Mouse (Mus musculus): ENCODE measurements around the gene Sik2.

The Sik2 gene

DNA sequence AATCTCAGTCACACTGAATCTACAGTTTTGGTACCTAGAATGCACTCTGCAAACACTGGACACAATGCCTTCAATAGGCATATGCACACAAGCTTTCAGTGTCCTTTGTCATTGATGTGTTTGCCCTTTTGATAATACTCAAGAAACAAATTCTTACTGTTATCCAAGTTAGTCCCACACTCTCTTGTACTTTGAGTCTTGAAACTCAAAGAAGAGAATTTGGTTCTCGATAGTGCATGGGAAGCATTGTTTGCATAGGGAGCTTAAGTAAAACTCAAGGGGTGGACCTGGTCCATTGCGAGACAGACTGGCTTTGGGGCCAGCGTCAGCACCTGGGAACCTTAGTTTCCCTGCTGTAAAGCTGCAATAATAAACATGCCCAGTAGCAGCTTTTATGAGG is 90.7 kb downstream of the Sik2 start:
- no peak for DNase-seq (ENCODE audit: low spot score in 2 of 2)

DNA sequence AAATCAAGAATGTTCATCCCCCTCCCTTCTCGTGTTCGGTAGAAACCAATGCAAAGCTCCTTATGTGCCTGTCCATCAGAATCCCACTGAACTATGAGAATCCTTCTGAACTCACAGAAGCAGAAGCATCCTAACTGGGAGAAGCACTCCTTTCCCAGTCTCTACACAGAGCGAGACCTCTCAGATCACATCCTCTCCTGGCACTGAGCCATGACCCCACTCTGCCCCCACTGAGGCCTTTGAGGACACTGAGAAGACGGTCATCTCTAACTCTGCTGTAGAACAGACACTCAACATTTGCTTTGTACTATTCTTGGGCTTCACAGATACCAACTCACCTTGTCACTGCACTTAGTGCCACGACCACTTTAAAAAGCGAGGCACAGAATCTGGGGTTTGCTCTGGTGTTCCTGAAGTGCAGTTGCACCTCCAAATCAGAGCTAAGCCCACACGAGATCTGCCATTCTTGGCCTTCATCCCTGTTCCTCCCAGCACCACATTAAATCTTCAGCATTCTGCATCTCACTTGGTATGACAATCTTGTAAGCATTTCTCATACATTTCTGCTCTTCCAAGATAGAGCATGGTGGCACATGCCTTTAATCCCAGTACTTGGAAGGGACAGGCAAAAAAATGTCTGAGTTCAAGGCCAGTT is 96.9 kb downstream of the Sik2 start:
- no peak for DNase-seq (ENCODE audit: low spot score in 2 of 2)

DNA sequence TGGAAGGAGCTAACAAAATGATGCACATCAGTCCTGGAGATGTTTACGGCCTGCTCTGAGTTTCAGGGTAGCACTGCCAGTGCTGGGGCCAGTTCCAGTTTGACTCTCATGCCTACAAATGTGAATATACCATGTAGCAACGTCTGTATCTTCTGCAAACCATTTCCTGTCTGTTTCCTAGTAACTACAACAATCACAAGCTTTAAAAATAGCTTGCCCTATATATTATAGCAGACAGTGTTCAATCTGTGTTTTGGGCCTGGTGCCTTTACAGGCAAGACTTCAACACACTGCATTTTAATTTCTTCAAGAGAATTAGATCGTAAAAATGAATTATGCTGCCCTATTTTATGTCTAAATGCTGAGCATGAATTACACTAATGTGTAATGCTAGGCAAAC is 103.6 kb downstream of the Sik2 start:
- DNase-seq (ENCODE audit: low spot score in 2 of 2), result no peak

DNA sequence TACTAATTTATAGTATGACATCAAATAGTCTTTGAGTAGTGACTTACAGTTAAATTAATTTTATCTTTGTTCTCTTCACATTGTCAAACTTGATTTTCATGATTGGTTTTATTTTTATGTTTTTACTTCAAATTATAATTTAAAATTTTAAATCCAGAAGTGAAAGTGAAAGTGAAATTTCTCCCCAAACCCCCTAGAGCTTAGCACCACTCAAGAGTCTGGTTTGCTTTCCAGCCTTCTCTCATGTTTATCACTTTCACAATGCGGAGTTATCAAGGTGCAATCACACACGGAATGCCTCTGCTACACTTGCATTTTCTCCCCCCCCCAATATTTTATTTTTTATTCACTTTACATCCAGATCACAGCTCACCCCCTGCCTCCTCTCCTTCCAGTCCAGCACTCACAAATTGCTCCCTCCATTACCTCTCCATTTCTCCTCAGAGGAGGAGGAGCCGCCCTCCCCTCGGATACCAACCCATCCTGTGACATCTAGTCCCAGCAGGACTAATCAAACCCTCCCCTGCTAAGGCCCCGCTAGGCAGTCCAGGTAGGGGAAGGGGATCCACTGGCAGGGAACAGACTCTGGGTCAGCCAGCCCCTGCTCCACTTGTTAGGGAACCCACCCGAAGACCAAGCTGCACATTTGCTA is 104.6 kb downstream of the Sik2 start:
- no peak for DNase-seq (ENCODE audit: low spot score in 2 of 2)

DNA sequence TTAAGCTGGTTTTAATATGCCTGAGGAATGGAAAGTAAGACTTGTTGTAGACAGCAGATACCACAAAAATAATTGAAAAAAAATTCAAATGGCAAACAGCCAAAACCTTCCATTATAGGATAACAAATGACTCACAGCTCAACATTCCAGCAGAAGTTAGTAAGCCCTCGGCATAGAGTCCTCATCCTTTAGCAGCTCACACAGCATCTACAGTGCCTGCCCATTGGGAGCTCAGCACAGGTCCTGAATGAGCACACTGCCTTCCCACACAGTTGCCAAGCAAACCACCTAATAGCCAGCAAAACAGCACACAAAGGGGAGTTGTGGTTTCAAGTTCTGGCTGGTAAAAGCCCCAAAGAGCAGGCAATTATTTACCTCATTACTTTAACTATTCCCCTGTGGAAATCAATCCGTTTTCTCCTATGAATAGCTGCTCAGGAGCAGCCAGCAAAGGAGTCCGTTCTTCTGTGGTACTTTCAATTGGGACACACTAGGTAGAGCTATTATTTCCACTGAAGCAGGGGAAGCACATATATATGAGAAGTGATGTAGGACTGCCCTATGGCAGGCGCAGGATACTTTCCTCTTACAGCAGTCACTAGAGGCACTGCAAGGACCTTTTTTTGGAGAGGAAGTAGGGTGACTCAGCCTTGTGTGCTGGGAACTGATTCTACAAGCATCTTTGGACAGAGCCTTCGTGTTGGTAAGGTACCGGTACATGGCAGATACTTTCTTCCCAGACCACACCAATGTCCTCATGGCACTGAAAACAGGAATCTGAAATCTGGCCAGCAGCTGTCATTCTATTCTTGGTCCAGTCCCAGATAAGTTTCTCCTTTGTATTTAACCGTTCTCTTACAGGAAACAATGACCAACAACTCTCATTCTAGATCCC is 108.6 kb downstream of the Sik2 start:
- DNase-seq (ENCODE audit: low spot score in 2 of 2), result no peak

DNA sequence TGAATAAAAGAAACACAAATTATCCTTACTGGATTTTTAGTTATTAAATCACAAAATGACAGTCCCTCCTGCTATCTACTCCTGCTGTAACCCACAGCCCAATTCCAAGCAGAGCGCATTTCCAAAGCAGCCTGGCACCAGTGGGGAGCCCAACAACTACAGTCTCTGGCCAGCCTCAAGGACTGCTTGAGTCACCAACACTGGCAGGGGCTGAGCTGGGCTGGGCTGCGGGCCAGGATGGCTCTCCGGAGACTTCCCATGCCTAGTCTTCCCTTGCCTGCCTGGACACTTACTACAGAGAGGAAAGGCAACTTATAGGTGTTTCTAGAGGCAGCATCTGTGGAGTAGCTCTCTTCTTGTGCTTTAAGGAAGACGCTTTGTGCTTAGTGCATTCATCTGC is 115.2 kb downstream of the Sik2 start:
- DNase-seq (ENCODE audit: low spot score in 2 of 2), result no peak

DNA sequence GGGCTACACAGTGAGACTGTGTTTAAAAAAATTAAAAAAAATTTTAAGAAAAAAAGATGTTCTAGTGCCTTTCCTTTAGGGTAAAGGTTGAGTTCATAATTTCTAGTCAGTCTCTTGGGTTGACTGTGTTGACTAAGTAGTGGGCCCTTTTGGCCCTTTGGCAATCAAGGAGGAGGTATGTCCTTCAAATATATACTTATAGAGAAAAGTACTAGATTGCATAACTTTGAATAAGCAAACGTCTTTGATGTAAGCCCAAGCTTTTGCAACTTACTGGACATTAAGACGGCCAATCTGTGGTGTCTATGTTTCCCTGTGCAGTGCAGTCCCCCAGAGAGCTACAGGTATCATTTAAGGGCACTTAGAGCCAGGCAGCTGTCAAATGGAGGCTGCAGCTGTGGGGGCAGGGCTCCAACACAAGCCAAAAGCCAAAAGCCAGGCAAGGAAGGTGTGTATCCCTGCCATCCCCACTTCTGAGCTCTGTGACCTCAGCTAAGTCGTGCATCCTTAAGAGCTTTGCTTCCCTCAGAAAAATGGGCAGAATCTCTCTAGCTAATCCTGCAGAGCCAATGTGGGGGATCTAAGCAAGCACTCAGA is 118.3 kb downstream of the Sik2 start:
- DNase-seq (ENCODE audit: low spot score in 2 of 2), result no peak

DNA sequence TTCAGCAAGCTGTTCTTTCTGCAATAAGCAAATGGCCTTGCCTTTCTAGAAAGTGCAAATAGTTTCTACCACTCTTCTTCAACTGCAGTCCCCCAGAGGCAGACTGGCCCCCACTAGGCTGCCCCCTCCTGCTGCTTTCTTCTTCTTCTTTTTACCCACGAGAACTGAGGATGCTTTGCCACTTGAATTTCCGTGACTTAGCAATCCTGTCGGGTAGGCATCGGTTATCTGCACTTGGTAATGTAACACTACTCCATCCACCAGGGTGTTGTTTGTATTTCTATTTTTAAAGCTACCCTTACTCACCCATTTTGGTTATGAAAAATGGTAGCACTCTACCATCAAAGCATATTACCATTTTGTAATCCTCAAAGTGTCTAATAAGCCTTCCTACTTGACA is 118.9 kb downstream of the Sik2 start:
- DNase-seq (ENCODE audit: low spot score in 2 of 2), result no peak

DNA sequence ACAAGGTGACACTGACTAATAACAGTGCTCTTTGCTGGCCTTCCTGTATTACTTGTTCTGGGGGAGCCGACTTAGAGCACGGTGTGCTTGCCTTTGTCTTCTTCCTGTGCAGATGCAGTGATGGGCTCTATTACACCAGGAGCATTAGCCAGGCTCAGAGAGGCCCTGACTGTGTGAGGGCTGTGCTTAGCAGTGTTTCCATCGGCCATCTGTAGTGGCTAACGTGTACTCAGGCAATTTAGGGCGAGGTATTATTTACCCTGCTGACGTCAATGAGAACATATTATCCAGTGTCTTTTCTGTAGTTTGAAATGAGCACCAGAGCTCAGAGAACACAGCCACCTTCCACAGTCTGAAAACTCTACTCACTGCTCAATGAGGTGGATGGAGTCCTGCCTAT is 119.7 kb downstream of the Sik2 start:
- DNase-seq (ENCODE audit: low spot score in 2 of 2), result no peak

DNA sequence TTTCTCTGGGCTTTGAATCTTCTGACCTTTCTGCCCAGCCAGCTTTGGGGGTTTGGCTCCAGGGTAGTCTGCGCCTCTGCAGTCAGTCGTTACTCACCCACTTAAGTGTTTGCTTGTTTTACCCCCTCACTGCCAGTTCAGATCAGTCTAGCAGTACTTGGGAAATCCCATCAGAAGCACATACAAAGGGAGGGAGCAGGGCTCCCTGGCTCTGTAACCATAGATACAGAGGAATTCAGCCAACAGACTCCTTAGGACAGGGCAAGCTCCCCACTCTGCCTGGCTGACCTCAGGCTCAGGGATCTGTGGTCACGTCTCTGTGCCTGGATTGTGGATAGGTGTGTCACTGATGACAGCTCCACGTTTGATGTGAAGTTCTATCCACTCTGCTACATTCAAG is 121.5 kb downstream of the Sik2 start:
- no peak for DNase-seq (ENCODE audit: low spot score in 2 of 2)

DNA sequence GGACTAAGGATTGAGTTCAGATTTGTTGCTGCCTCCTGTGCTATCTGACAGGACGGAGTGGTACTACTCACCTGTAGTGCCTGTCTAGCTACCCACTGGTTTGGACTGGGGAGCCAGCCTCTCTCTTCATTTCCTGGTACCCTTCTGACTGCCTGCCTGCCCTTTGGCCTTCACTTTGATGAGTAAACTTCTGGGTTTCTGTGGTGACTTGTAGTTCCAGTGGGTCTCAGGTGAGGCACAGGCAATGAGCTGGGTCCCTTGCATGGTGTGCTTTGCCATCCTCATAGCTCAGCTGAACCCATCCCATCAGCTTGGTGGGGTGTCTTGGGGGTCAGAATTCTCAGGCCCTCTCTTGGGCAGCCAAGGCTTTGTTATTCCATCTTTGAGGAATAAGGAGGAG is 122.0 kb downstream of the Sik2 start:
- no peak for DNase-seq (ENCODE audit: low spot score in 2 of 2)

DNA sequence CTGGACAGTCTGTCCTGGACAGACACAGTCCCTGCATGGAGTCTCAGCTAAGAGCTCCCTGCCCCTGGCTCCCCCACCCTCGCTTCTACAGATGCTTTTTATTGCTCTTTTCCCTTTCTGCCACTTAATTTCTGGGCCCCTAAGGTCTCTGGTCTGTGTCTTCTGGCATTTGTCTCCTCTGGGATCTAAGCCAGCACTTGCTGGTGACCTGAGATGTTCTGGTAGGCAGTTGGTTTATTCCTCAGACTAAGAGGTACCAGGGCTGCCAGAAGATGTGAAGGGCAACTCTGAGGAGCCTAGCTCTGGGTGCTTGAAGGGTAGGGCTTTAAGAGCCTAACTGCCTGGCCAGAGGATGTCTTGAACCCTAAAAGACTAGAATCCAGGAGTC is 123.3 kb downstream of the Sik2 start:
- DNase-seq (ENCODE audit: low spot score in 2 of 2), result no peak

DNA sequence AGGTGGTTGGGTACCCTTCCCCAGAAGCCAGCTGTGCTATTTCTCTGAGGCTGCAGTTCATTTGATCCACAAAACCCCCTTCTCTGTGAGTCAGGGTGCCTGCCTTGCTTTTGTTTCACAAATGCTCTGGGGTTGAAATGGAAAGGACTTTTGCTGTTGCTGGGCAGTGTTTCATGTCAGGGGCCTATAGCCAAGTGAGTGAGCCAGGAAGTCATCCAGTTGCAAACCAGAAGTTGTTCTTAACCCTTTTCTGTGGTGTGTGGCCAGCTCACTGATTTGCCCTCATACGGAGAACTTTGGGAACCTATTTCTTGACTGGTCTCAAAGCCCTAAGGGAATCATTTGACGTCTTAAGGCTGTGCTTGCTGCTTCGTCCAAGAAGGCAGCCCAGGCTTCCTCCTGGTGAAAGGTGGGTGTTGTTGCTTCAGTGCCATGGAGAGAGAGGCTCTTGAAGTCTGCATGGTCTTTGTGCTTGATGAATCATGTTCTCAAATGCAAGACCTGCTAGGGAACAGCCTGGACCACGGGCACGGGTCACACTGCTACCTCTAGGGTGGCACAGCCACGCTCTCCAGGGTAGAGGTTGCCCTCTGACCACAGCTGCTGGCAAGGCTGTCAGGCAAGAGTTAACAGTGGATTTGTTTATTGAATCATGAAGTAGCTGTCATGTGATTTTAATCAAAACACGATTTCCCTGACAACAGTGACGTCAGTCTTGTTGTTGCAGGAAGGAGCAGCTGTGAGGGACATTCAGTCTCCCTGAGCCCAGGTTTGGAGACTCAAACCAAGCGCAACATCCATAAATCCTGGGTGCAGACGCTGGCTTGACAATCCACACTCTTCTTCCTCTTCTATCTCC is 123.9 kb downstream of the Sik2 start:
- no peak for DNase-seq (ENCODE audit: low spot score in 2 of 2)

DNA sequence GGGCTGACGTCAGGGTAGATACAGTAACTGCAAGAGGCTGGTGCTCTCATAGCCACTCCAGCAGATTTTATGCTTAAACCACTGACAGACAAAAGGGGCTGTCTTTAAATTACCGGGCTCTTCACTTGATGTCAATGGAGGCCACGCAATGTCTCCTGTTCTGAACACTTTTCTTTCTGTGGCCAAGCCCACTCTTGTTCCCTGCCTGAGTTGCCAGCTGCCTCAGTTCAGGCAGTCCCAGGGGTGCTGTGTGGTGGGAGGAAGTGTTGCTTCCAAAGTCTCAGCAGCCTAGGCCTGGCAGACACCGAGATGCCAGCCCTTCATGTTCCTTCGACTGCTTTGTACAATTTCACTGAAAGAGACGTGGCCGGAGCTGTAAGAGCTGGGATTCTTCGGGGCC is 124.8 kb downstream of the Sik2 start:
- no peak for DNase-seq (ENCODE audit: low spot score in 2 of 2)

DNA sequence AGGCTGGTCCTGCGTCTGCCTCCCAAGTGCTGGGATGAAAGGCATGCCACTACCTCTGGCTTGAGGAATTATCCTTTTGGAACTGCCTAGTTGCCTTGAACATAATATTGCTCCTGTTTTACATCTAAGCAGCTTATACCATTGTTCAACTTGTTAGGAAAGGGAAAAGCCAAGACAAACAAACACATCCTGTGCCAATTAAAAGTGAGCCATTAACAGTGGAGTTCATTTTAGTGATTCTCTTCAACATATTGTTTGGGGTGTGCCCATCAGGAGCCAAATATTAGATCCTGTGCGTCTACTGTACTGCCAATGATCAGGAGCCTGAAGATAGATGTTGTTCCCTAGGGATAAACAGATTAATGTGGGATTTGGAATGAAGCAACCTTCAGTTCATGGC is 126.7 kb downstream of the Sik2 start:
- no peak for DNase-seq (ENCODE audit: low spot score in 2 of 2)

DNA sequence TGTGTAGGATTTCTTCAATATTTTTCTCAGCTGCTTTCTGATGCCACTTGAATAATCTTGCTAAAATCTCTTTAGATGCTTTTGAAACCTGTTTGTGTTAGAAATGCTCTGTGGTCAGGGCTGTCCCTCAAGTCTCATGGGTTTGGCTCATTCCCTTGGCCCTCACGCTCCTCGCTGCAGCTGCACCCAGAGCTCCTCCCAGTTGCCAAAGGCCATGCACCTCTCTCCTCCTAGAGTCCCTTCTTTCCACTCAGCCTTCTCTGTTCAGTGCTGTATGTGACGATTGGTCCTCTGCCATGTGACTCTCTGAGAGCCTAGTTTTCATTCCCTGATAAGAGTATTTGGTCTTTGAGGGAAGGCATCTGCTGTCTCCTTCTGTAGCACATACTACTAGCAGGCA is 131.4 kb downstream of the Sik2 start:
- no peak for DNase-seq (ENCODE audit: low spot score in 2 of 2)

DNA sequence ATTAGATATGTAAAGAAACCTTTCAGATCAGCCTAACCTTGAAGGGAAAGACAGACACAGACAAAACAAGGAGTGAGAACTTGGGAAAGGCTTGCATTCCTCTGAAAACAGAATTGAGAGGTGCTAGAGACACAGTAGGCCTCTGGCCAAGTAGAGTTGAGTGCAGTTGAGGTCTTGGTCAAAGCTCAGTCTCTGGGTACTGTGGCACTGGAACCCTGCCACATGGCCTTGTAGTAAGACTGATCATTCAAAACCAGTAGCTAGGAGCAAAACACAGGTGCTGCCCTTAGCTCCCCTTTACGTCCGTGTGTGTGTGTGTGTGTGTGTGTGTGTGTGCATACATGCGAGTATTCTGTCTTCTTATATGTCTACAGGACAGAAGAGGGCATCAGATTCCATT is 132.6 kb downstream of the Sik2 start:
- DNase-seq (ENCODE audit: low spot score in 2 of 2), result no peak

DNA sequence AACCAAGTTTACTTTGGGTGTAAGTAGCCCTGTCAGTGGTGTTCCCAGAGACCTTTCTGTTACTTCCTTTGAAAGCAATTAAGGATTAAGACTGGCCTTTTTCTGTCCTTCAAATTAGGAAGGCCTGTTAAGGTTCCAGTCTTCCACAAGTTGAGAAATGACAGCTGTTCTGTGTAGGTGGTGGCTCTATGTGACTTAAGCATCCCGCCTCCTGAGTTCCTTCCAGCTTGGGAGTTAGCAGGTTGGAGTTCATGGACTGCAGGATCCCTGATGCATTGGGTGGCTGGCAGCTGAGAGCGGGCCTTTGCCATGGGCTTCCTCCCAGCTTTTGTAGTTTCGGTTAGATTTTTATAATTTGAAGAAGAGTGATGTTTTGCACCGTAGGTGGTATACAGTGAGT is 133.4 kb downstream of the Sik2 start:
- DNase-seq (ENCODE audit: low spot score in 2 of 2), result no peak

DNA sequence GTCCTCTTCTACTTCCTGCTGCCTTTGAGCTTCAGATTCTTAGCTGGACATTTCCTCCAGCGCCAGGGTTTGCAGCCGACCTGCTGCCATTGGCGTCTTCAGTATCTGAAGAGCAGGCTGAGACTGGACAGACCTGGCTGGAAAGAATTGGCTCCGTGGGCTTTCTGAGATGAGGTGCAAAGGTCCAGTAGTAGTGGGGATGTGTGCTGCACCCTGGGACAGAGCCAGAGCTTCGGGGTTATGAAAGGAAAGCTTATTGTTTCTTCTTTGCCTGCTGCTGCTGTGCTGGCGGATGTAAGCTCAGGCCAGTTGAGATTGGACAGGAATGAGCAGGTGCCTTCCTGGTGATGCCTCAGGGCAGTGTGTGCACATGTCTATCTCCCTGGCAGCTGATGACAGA is 134.8 kb downstream of the Sik2 start:
- DNase-seq (ENCODE audit: low spot score in 2 of 2), result no peak

DNA sequence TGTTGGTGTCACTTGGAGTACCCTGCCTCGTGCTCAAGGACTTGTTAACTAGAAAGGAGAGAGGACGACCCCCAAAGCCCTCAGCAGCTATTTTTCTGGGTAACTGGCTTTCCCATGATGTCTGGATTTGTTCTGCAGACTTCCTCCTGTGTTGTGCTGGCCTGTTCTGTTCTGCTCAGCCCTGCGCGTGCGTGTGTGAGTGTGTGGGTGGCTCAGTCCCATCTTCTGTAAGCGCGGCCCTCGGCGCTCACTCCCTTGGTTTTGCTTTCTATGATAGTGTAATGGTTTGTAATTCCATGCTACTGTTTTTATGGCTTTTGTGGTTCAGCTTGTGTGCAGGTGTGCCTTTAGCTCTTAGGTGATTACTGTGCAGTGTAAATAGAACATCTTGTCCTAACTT is 135.7 kb downstream of the Sik2 start:
- no peak for DNase-seq (ENCODE audit: low spot score in 2 of 2)

DNA sequence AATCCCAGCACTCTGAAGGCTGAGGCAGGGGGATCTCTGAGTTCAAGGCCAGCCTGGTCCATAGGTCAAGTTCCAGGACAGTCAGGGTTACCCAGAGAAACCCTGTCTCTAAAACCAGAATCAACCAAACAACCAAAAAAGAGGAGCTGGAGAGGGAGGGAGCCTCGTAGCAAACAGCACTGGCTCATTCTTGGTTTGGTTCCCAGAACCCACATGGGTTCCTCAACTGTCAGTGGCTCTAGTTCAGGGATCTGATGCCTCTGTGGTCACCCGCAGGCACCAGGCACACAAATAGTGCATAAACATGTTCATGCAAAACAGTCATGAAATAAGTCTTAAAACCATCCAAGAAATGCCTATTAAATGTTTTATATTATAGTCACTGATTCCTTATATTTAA is 140.7 kb downstream of the Sik2 start:
- DNase-seq (ENCODE audit: low spot score in 2 of 2), result no peak

DNA sequence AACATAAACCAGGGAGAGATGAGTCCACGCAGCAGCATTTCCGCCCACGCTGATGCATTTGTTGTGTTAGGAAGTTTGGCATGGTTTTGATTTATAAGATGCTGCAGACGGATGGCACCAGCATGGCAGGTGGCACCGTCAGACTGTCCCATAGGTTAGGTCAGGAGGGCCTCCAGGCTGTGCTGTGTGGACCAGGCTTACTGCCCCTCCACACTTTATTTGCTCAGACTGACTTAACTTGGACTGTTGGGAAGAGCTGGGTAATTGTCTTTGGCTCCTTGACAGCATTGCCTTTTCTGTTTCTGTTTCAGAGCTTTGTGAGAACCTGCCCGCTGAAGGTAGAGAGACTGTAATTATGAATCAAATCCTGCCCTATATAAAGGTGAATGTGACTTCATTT is 141.9 kb downstream of the Sik2 start:
- no peak for DNase-seq (ENCODE audit: low spot score in 2 of 2)

Measured in spleen, postnatal 10 days (tissue).